Mouse (Mus musculus) right cerebral cortex, postnatal 4 days (tissue): ENCODE results near the gene Map3k5.

Experiments
- DNase-seq: peaks from one replicate; pipeline ENCODE4 v3.0.0-alpha.2; 2022

Map3k5 gene

GRCm38 (mm10) chr10:20060320-20060970, 126.2 kb downstream of the Map3k5 start:
- peak; percentile 58 for DNase-seq

GRCm38 (mm10) chr10:20064556-20065207, 130.4 kb downstream of the Map3k5 start:
- no peak for DNase-seq

GRCm38 (mm10) chr10:20066069-20066665, 131.9 kb downstream of the Map3k5 start:
- DNase-seq = no peak

- no peak for DNase-seq
Measured at GRCm38 (mm10) chr10:20069771-20070460, 135.6 kb downstream of the Map3k5 start.

GRCm38 (mm10) chr10:20070576-20071109, 136.4 kb downstream of the Map3k5 start:
- no peak for DNase-seq

GRCm38 (mm10) chr10:20071716-20072115, 137.4 kb downstream of the Map3k5 start:
- DNase-seq = no peak

GRCm38 (mm10) chr10:20073236-20073893, 139.1 kb downstream of the Map3k5 start:
- peak; percentile 75 for DNase-seq

- DNase-seq = no peak
Measured at GRCm38 (mm10) chr10:20076541-20077469, 142.5 kb downstream of the Map3k5 start.

- no peak for DNase-seq
Measured at GRCm38 (mm10) chr10:20078350-20078749, 144.1 kb downstream of the Map3k5 start.

GRCm38 (mm10) chr10:20087841-20088240, 153.6 kb downstream of the Map3k5 start:
- DNase-seq = no peak

- no peak for DNase-seq
Measured at GRCm38 (mm10) chr10:20089026-20089425, 154.8 kb downstream of the Map3k5 start.

GRCm38 (mm10) chr10:20090171-20090570, 155.9 kb downstream of the Map3k5 start:
- DNase-seq = no peak

- DNase-seq = no peak
Measured at GRCm38 (mm10) chr10:20091416-20091815, 157.1 kb downstream of the Map3k5 start.

- no peak for DNase-seq
Measured at GRCm38 (mm10) chr10:20092371-20092770, 158.1 kb downstream of the Map3k5 start.

GRCm38 (mm10) chr10:20101456-20101855, 167.2 kb downstream of the Map3k5 start:
- DNase-seq = no peak

- DNase-seq = no peak
Measured at GRCm38 (mm10) chr10:20104271-20104931, 170.1 kb downstream of the Map3k5 start.

GRCm38 (mm10) chr10:20105575-20105974, 171.3 kb downstream of the Map3k5 start:
- no peak for DNase-seq

- no peak for DNase-seq
Measured at GRCm38 (mm10) chr10:20107031-20107430, 172.8 kb downstream of the Map3k5 start.

GRCm38 (mm10) chr10:20111508-20111907, 177.2 kb downstream of the Map3k5 start:
- DNase-seq = no peak

- DNase-seq = peak; percentile 49
Measured at GRCm38 (mm10) chr10:20112026-20112973, 178.0 kb downstream of the Map3k5 start.
